Mouse (Mus musculus) erythroblast, adult 5-6 weeks (primary cell): ENCODE data around the gene Cops7a. TPM values are rescaled to one million over a fixed set of nuclear protein-coding genes. Genes with fewer than 3 reads are reported as not detected.

Source experiments
- ATAC-seq: replicated peaks from 2 replicates; pipeline ENCODE4 v1.8.0; 2016; ENCODE audit warnings: moderate number of reproducible peaks, mild to moderate bottlenecking, moderate TSS enrichment, inconsistent platforms; ENCODE audit not compliant: poor library complexity, low FRiP score, severe bottlenecking
- total RNA-seq, 2 experiments: library from RNA; stranded (forward) in 1 of 2; stranded (reverse) in 1 of 2; fragments of 150-400 nt in 1 of 2; fragments of 200-764, 138-1000 nt in 1 of 2; gene quantifications; 2 replicates each; pipeline versions ENCODE4 v1.2.3 to v1.2.4; 2015 to 2017; ENCODE audit warnings: low replicate concordance in 2 of 2

Gene Cops7a
- total RNA-seq, 2 experiments from 2014 or later = 5.6 to 16.5 TPM

DNA sequence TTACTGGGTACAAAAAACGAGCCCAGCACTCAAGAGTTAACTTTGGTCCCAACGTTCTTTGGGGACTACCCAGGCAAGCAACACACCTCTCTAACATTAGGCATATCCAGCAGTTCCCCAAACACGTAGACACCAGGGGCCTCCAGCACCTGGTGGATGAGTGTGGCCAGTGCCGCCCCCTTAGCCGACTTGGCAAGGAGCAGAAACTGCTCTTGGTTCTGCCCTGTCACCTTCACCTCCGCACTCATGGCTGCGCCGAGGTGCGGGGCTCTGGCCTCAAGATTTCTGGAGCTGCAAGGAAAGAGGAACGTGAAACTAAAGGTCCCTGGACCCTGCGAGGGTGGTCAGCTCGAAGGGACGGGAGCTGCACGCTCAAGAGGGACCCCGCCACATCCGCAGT is 700 bp downstream of the Cops7a start:
- no peak for ATAC-seq

DNA sequence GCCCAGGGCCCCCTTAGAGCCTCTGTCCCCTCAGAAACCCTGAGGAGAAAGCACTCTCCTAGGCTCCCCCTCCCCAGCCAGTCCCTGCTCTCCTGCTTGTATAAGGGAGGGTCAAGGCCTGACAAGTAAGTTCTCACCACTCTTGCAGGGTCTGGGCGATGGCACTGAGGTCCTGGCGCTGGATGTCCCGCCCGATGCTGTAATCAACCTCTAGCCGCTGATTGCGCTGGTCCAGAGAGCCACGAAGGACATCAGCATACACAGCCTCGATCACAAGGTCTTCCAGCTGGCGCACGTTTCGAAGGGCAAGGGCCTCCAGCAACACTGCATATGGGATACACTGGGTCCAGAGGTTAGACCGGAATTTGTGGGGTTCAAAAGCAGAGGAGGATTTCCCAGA is 4.3 kb downstream of the Cops7a start:
- ATAC-seq = no peak

DNA sequence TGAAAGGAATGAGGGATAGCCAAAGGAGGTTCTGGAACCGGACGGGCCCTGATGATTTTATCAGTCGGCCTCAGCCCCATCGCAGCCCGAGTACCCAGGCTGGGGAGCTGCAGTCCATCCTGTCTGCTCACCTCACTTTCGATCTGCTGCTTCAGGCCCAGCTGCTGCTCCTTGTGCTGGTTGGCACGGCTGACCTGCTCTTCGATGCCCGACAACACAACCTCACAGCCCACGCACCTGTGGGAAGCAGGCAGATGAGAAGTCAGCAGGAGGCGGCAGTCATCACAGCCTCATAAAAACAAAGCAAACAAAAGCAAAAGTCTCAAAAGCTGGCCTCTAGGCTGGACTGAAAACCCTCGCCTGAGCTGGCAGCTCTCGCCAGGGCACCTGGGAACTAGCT is 5.4 kb downstream of the Cops7a start:
- no peak for ATAC-seq

DNA sequence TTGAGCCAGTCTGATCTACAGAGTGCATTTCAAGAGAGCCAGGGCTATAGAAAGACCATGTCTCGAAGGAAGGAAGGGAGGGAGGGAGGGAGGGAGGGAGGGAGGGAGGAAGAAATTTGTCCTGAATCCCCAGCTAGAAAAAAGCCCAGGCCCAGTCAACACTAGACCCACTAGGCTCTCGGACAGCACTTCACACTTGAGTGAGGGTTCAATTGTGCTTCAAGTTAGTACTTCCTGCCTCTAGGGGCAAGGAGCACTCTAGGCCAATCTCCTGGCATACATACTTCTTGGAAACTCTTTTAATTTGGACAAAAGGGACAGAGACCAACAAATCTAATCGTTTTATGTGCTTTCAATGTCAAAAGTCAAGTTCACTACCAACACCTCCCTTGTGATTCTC is 7.2 kb downstream of the Cops7a start:
- no peak for ATAC-seq

GRCm38 (mm10) chr6:124955212-124955611 is 10.1 kb downstream of the Cops7a start:
- ATAC-seq = no peak

DNA sequence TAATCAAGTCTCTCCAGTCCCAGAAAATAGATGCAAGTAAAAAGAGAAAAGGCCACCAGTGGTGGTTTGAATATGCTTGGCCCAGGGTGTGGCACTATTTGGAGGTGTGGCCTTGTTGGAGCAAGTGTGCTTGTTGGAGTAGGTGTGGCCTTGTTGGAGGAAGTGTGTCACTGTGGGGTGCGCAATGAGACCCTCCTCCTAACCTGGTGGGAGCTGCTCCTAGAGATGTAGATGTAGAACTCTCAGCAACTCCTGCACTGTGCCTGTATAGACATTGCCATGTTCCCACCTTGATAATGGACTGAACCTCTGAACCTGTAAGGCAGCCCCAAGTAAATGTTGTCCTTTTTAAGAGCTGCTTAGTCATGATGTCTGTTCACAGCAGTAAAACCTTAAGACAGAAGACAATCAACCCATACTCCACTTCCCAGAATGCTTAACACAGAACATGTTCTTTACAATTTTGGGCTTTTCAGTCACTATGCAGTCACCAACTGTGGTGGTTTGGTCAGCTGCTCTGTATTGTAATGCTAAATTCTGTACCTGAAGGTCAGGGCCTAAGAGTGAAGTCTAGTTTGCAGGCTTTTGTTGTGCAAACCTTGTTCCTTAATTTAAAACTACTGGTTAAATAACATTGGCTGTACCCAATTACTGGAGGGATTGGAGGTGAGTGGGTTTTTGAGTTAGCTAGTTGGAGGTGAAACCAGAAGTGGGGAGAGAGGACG is 11.2 kb downstream of the Cops7a start:
- ATAC-seq = no peak

DNA sequence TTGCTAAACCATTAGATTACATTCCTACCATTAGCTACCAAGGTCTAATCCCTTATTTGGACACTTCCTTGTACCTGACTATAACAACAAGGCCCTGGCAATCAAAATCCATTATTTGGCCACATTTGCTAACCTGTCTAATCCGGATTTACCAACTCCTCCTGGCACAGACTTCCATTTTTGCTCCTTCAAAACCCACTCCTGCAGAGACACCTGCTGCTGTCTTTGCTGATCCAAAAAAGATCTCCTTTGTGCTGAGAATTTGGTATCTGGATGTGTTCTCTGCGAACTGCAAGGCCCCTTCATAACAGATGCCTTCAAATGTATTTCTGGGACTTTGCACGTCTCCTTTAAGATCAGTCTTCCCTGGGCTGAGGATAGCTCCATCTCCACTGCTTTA is 21.8 kb downstream of the Cops7a start:
- ATAC-seq = no peak

DNA sequence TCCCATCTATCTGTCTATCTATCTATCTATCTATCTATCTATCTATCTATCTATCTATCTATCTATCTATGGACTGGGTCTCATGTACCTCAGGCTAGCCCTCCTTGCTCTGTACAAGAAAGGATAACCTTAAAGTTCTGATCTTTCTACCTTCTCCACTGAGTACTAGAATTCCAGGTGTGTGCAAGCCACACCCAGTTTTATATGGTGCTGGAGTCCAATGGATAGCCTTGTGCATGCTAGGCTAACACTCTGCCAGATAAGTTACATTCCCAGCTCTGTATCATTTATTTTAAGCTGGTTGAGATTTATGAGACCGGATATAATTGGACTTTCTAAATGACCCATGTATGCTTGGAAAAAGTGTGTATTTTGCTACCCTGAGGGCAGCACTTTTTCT is 23.7 kb downstream of the Cops7a start:
- ATAC-seq = no peak

DNA sequence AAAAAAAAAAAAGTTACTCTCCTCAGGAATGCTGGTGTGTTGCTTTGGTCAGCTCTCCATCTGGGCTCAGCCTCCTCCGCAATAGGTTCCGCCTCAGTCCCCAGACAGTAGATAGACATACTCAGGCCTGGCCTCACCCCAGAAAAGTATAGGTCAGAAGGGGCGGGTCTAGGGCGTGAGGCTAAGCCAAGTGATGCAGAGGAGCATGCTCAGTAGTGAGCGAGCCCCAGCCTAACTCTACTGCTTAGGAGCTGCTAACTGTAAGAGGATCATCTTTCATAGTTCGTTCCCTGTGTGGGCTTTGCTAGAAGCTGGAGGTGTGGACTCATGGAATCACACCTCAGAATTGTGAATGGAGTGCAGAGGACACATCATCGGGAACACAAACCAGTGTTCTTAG is 26.8 kb downstream of the Cops7a start:
- no peak for ATAC-seq

GRCm38 (mm10) chr6:124937493-124937892 is 27.8 kb downstream of the Cops7a start:
- no peak for ATAC-seq

DNA sequence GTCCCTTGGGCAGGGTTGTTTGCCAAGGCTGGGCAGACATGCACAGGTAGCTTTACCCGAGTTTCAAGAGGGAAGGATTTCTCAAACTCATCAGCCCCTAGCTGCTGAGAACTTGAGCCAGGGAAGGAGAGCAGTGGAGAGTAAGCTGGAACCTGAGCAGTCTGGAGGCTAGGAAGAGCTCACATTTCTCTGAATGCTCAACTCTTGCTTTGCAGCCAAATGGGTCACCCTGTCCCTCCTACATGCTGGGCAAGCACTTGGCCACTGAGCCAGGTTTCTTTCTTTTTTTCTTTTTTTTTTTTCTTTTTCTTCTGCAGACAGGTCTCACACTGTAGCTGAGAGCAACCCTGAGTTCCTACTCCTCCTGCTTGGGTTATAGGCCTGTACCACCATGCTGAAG is 28.7 kb downstream of the Cops7a start:
- no peak for ATAC-seq

DNA sequence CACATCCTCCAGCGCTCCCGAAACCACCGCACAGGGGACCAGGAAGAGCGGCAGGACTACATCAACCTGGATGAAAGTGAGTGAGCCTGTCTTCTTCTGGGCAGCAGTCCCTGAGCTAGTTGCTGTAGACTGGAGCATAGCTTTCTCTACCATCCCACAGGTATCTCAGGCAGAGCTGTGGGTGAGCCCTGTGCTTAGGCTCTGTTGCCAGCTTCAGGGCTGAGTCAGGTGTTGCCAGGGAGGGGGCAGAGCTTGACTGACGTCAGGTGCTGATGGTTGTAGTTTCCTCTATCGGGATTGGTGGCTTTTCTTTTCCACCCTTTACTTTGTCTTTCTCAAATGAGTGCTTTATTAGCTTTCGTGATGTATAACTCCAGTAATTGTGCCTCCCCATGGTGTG is 30.7 kb downstream of the Cops7a start:
- no peak for ATAC-seq

DNA sequence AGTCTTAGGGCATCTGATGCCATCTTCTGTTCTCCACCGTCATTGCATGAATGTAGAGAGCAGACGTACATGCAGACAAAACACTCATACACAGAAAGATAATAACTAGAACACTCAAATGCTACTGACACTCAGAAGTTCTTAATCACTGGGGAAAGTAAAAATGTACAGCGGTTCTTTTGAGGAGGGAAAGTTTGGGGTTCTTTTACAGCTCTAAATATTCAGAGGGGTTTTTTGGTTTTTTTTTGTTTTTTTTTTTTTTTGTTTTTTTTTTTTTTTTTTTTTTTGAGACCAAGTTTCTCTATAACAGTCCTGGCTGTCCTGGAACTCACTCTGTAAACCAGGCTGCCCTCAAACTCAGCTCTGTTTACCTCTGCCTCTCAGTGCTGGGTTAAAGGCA is 32.2 kb downstream of the Cops7a start:
- ATAC-seq = no peak

GRCm38 (mm10) chr6:124932314-124932695 is 33.0 kb downstream of the Cops7a start:
- ATAC-seq = no peak

- ATAC-seq = peak; percentile 16
Observed at GRCm38 (mm10) chr6:124931525-124932313, 33.6 kb downstream of the Cops7a start.

DNA sequence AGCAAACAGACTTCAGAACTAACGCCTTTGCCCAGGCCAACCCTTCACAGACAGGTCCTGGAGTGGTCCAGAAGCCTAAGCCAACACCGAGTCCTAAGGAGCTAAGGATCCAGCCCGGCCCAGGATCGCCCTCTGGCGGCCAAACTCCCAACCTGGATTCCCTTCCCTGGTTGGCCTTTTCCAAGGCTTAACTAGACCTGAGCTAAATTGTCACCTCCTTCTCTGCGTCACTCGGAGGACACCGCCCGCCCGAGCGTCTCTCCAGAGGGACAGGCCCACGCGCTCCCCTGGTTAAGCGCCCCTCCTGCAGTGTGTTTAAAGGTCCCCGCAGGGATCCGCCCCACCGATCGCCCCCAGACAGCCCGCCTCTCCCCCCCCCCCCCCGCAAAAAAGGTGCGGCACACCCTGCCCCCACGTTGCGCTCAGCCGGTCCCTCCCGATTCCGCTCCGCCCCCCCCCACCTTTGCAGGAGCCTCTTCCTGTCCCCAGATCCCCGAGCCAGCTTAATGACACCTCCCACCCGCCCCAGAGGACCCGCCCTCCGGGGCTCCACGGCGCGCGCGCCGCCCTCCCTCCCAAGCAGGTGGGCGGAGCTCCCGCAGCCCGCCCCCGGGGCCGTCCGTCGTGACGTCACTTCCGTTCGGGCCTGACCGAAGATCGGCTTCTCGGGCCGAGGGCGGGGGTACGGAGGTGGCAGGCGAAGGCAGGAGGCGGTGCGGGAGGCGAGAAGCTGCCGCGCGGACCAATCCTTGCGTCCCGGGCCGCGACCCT is 34.4 kb downstream of the Cops7a start, which contains the start of gene Mlf2:
Gene Mlf2, plus strand, starts transcription at position 633 of the 771 bp plus-strand sequence.
- ATAC-seq = peak; percentile 89

GRCm38 (mm10) chr6:124930231-124930630 is 35.1 kb downstream of the Cops7a start:
- ATAC-seq = peak; percentile 28; the same call in 1 of the 2 replicates

DNA sequence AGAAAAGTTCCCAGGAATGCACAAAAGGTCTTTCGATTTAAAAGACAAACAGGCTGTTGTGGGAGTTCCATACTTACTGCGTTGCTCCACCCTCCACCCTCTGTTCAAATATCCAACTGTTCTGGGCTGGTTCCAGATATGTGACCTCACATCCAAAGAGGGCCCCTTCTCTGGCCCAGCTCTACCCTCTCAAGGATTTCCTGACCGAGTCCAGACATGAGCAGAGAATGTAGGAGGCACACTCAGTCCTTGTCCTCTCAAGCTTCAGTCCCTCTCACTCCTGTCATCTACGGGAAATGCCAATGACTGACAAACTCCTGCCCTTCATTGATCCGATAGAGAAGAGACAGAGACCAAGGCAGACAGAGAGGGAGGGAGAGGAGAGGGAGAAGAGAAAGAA is 39.4 kb downstream of the Cops7a start:
- no peak for ATAC-seq

- no peak for ATAC-seq
Observed at GRCm38 (mm10) chr6:124925173-124925793, 40.1 kb downstream of the Cops7a start.

DNA sequence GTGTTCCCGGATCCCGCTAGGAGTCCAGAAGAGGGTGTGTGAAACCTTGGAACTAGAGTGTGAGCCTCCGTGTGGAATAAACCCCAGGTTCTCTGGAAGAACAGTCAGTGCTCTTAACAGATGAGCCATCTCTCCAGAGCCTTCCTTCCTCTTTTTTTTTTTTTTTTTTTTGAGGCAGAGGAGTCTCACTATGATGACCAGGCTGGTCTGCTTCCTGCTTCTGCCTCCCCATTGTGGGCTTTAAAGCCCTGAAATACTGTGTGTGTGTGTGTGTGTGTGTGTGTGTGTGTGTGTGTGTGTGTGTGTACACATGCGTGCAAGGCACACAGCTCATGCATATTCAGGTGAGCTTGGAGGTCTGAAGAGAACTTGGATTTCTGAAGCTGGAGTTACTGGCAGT is 43.8 kb downstream of the Cops7a start:
- ATAC-seq = no peak
